Mouse (Mus musculus): ENCODE results near the gene Ube2i.
"Not testable (repeated sequence)": the region's sequence is repeated elsewhere in the genome, so short reads cannot be mapped to it uniquely, and the experiment has no call there.

Gene Ube2i

GRCm38 (mm10) chr17:25253760-25254159, 20.7 kb downstream of the Ube2i start:
- DNase-seq (ENCODE audit: low read depth, low spot score) = peak; percentile 29

GRCm38 (mm10) chr17:25252643-25253042, 21.8 kb downstream of the Ube2i start:
- DNase-seq (ENCODE audit: low read depth, low spot score) = peak; percentile 32

DNA sequence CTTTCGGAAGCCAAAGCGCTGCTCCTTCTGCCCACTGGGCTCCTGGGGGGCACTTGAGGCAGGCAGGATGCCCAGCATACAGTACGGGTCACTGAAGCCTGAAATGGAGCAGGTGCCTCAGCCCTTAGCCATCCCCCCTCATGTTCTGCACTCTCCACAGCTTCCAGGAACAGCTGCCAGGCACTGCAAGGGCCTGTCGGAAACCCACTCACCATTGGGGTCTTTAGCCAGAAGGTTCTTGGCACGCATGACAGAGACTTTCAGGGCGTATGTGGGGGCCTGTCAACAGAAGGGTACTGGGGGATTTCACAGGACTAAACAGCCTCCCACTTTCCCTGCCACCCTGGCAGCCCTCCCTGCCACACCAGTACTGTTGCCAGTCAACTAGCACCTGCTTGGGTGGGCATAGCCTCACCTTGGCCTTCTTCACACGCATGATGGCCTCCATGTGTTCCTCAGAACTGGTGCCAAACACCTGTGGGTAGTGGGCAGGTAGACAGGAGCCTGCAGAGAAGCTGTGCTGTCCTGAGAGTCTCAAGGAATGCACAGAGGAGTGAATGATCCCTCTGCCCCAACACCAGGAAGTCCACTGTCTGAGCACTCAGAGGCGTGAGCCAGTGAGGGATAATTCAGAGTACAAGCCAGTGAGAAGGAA, 24.1 kb downstream of the Ube2i start:
- no peak for DNase-seq (ENCODE audit: low read depth, low spot score)

DNA sequence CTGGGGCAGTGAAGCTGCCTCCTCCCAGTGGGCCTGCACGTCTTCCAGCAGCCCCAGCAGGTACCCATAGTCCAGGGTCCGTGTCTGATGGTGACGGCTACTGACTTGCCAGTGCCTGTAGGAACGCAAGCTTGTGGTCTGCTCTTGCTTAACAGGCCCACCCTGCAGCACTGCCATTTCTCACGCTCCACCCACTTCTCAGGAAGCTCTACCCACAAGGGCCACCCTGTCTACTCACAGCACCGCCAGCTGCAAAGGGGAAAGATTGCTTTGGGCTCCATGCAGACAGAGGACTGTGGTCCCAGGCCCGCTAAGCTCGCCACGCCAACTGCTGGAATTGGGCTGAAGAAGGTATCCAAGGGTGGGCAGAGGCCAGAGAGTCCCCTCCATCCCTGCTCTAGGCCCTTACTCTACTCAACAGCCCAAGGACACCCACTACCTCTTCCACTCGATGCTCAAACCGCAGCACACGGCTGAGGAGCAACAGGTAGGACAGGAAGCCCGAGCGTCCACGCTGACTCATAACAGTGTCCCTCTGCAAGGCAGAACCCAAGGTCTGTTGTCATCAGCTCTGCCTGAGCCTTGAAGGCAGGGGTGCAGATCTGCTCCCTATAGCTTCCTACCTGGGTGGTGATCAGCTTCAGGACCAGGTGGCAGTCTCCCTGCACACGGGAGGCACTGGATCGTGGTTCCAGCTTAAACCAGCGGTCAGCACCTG, 26.2 kb downstream of the Ube2i start:
- no peak for DNase-seq (ENCODE audit: low read depth, low spot score)

- DNase-seq (ENCODE audit: low read depth, low spot score) = no peak
Observed at GRCm38 (mm10) chr17:25244239-25244638, 30.2 kb downstream of the Ube2i start.

DNA sequence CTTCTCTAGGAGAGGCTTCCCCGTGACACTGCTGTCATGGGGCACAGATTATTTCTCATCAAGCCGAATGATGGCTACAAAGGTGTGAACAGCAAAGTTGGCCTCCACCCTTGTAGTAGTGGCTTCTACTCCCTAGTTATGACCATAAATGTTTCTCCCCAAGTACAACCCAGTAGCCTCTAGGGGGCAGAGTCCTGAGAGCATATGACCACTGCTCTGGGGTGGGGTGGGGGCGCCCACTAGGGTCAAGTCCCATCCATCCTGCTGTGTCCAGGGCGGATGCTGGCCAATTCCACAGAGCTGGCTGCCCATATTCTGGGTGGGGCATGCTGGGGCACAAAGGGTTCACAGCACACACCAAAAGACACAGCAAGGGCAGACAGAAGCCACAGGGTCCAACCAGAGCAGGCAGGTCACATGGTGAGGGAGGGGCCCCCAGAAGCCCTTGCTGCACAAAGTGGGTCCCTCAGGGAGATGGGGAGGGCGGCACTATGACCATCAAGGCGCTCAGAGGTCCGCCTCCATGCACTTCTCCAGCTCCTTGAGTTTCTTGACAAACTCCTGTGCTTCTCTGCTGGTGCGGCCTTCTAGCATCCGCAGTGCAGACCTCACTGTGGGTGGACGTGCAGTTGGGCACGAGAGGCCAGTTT, 31.2 kb downstream of the Ube2i start:
- DNase-seq (ENCODE audit: low read depth, low spot score) = no peak

- DNase-seq (ENCODE audit: low read depth, low spot score) = peak; percentile 87
Observed at GRCm38 (mm10) chr17:25239695-25240636, 34.5 kb downstream of the Ube2i start, which contains the start of the genes Gnptg and Tsr3. Gene Gnptg, minus strand, starts transcription at chr17:25240124. Gene Tsr3, plus strand, starts transcription at chr17:25240170.

DNA sequence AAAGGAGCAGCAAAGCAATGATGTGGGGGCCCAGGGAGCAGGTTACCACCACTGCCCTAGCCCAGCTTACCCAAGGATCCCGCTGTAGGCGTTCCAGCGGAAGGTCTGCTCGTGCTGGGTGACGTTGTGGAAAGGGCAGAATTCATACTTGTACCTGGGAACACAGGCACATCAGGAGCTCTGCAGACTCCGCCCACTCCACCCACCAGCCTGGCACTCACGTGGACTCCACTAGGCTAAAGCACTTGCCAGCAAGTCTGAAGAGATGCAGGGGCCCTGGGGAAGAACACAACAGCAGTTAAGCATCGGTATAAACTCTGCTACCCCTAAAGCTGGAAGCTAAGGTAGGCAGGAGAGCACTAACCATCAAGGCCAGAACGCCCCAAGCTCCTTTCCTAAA, 38.8 kb downstream of the Ube2i start:
- DNase-seq (ENCODE audit: low read depth, low spot score) = peak; percentile 21

DNA sequence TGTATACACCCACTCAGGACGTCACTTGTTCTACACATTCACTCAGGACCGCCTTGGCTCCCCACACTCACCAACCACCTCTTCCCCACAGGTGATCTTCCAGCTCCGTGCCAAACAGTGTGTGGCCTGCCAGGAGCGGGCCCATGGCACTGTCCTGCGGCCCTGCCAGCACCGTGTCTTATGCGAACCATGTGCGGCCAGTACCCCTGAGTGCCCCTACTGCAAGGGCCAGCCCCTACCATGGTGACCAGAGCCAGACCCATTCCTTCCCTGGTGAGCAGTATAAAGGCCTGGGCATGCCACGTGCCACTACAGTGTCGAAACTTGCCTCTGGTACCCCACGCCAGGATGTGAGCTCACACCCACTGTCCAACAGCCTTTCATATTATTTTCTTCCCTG, 42.8 kb downstream of the Ube2i start:
- not testable (repeated sequence) for DNase-seq (ENCODE audit: low read depth, low spot score)

DNA sequence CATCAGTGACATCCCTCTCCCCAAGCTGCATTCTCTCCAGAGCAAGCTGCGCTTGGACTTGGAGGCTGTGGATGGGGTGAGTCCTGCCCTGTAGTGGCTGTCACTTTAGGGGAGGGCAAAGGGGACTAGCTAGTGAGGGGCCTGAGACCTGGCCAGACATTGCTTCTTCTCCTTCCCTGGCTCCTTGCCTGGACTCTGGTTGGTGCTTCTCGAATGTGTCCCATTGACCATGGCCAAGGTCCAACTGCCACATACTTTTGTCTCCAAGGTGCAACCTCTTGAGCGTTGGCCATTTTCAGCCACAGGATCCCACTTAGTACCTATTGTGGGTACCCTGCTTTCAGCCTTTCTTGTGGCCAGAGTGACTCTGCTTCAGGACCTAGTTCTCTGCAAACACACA, 43.7 kb downstream of the Ube2i start:
- DNase-seq (ENCODE audit: low read depth, low spot score) = no peak

GRCm38 (mm10) chr17:25230014-25230655, 44.3 kb downstream of the Ube2i start:
- not testable (repeated sequence) for DNase-seq (ENCODE audit: low read depth, low spot score)

DNA sequence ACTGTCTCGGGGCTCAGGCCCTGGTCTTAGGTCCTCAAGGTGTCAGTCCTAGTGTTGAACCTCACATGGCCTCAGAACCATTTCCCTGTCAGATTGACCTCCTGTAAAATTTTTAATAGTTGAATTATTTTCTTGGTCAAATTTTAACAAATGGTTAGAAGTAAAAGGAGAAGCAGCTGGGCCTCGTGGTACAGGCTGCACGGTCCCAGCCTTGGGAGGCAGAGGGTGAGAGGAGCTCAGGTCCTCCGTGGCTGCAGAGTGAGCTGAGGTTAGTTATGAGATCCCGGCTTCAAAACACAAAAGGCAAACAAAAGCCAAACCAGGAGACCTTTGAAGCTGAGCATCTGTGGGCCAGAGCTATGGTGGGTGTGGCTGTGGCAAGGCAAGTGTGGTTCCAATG, 46.4 kb downstream of the Ube2i start:
- no peak for DNase-seq (ENCODE audit: low read depth, low spot score)

DNA sequence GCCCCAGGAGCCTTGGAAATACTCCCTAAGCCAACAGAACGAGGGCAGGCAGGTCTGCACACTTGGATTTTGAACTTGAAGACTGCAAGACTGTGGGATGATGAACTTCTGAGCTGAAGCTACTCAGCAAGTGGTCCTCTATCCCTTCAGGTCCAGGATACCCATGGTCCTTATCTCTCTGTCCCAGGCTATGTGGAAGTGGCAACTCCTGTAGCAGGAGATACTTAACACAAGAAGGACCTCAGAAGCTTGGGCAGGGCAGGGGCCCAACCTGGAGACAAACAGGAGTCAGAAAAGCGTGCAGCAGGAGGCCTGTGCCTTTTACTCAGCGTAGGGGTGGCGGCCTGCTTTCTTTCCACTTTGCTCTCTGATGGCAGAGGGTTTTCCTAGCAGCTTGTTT, 48.8 kb downstream of the Ube2i start:
- no peak for DNase-seq (ENCODE audit: low read depth, low spot score)

- no peak for DNase-seq (ENCODE audit: low read depth, low spot score)
Observed at GRCm38 (mm10) chr17:25224586-25225222, 49.7 kb downstream of the Ube2i start.

DNA sequence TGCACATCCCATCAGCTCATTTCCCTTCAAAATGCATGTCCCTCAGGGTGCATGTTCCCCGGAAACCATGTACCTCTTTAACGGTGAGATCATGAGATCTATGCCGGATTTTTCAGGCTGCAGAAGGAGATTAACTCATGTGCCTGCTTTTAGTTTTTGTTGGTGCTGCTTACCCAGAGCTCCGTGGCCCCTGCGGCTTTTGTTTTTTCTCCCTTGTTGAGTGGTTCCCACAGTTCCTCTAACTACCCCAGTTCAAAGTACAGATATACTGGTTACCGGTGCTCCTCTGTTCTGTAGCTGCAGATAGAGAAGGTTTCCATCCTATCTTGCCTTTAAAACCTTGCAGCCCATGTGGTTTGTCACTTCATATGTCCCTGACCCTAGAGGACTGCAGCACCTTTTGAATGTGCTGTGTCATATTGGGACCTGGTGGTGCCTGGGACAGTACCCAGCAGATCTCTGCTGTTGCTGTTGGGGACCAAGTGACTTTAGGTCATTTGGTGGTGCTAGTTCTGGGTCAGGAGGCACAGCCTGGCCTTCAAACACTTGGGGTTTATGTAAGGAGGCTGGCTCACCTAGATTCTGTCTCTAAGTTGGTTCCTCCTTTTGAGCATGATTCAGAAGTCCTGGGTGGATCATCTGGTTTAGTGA, 51.3 kb downstream of the Ube2i start:
- DNase-seq (ENCODE audit: low read depth, low spot score) = no peak

GRCm38 (mm10) chr17:25222504-25222940, 51.9 kb downstream of the Ube2i start:
- not testable (repeated sequence) for DNase-seq (ENCODE audit: low read depth, low spot score)

DNA sequence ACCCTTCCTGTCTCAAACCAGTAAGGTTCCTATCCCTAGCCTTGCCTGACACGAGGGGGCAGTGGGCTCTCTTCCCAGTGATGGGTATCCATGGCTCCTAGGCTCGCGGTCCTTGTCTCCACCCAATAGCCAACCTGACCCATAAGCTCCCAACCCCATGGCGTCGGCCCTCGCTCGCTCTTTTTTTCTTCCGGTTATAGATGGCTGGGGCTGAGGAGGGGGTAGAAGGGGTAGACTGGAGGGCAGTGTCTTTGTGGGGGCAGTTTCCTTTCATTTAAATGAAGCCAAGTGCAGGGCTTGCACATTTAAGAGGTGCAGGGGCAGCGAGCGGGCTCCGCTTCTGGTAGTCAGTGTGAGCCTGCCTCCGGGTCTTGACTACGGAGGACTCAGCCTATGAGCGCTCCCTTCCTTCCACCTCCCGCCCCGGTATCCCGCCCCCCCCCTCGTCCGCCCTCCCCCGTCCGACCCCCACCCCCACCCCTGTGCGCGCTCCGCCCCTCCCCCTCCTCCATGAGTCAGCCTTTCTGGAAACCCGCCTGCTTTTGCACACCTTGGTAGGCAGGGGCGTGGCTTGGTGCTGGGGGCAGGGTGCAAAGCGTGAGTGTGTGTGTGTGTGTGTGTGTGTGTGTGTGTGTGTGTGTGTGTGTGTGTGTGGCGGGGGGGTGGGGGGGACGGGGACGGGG, 52.5 kb downstream of the Ube2i start:
- DNase-seq (ENCODE audit: low read depth, low spot score) = no peak

DNA sequence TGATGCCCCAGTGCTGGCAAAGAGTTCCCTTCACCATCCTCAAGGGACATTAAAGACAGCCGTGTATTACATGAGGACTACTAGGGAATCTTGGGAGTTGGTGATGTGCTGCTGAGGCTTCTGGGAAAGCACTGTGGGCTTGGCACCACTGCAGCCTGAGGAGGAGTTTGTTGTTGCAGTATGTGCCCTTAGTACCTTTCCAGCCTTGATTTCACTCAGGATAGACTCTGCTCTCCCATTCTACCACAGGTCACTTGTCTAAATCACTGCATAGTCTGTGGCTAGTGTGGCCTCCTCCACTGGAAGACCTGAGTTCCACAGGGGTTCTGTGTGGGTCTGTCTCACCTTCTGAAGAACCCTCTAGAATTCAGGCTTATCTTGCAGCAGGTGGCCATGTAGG, 53.7 kb downstream of the Ube2i start:
- DNase-seq (ENCODE audit: low read depth, low spot score) = no peak

DNA sequence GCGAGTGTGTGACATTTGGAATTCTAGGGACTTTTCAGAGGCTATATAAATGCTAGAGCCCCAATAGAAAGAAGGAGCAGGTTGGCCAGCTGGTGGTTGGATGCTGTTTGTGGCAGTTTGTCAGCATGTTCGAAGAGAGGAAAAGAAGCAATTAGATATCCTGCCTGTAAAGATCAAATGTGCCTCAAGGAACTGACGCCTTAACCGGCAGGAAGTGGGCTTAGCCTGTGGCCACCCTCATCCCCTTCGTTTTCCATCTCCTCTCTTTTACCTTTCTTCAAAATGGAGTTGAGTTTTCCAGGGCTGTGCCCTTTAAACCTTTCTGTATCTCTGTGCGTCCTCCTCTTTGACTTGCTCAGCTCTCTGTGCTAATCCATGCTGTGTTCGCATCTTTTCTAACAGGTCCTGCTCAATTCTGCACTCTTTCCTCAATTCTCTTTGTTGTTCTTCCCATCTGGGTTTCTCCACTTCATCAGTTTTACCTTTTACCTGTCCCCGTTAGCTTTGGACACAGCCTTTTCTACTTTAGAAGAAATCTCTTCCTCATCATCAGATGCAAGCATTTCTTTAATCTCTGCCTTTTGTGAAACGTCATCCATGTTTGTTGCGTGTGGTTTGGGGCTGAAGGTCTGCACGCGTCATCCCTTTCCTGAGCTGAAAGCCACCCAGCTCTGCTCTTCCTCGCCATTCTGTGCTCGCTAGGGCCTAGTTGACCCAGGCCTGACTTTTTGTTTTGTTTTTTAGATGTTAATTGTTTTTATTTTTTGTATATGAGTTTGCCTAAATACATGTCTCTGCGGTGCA, 54.7 kb downstream of the Ube2i start:
- DNase-seq (ENCODE audit: low read depth, low spot score) = no peak
